Mouse (Mus musculus) A20 (cell line): ENCODE results near the gene Carm1.

Experiments
- DNase-seq: peaks from one replicate; pipeline ENCODE4 v3.0.0-alpha.2; 2011; ENCODE audit warnings: low read depth, low spot score

Gene Carm1

GRCm38 (mm10) chr9:21614864-21615616 is 68.3 kb downstream of the Carm1 start:
- DNase-seq, result peak; percentile 37

GRCm38 (mm10) chr9:21615617-21616231 is 69.0 kb downstream of the Carm1 start, which contains the start of gene Smarca4:
TSS of gene Smarca4 (plus strand) at chr9:21616169.
- DNase-seq, result peak; percentile 96

- peak; percentile 84 for DNase-seq
These were observed 69.6 kb downstream of the Carm1 start for GRCm38 (mm10) chr9:21616232-21616781.

GRCm38 (mm10) chr9:21617066-21617465 is 70.4 kb downstream of the Carm1 start:
- DNase-seq, result peak; percentile 47

- DNase-seq, result no peak
These were observed 73.5 kb downstream of the Carm1 start for GRCm38 (mm10) chr9:21620229-21620628.

- no peak for DNase-seq
These were observed 76.0 kb downstream of the Carm1 start for GRCm38 (mm10) chr9:21622676-21623075.

GRCm38 (mm10) chr9:21625342-21626339 is 78.9 kb downstream of the Carm1 start:
- DNase-seq, result peak; percentile 81

GRCm38 (mm10) chr9:21626571-21626970 is 79.9 kb downstream of the Carm1 start:
- peak; percentile 57 for DNase-seq

- DNase-seq, result peak; percentile 78
These were observed 80.6 kb downstream of the Carm1 start for GRCm38 (mm10) chr9:21627145-21627795.

GRCm38 (mm10) chr9:21630673-21631072 is 84.0 kb downstream of the Carm1 start:
- peak; percentile 43 for DNase-seq

- no peak for DNase-seq
These were observed 86.4 kb downstream of the Carm1 start for GRCm38 (mm10) chr9:21633106-21633505.

GRCm38 (mm10) chr9:21635639-21636038 is 88.9 kb downstream of the Carm1 start:
- no peak for DNase-seq

- no peak for DNase-seq
These were observed 92.3 kb downstream of the Carm1 start for GRCm38 (mm10) chr9:21639031-21639430.
